Mouse (Mus musculus) lung, embryonic 14.5 days (tissue): ENCODE results near the gene Ulk4. TPM values are rescaled to one million over a fixed set of nuclear protein-coding genes. Genes with fewer than 3 reads are reported as not detected.

Source experiments
- ATAC-seq: fragments of 200-750 bp; cut with Nextera tagmentation; 2 replicates; pipeline ENCODE4 v1.8.0; 2017; ENCODE audit warnings: mild to moderate bottlenecking, moderate TSS enrichment, moderate library complexity; ENCODE audit not compliant: insufficient read depth
- DNase-seq: peaks from one replicate; pipeline ENCODE4 v3.0.0-alpha.2; 2015
- H3K27ac ChIP-seq: fragments of 300-500 bp; sonication (generic); 2 replicates; pipeline ENCODE4 v1.5.1; 2014; ENCODE audit warnings: low read depth, mild to moderate bottlenecking, moderate library complexity
- H3K27me3 ChIP-seq: fragments of 300-500 bp; sonication (generic); 2 replicates; pipeline ENCODE4 v1.6.1; 2014; ENCODE audit warnings: low read length, control low read depth; ENCODE audit not compliant: insufficient read depth
- H3K36me3 ChIP-seq: fragments of 300-500 bp; sonication (generic); 2 replicates; pipeline ENCODE4 v1.6.1; 2014; ENCODE audit warnings: control low read depth; ENCODE audit not compliant: insufficient read depth
- H3K4me1 ChIP-seq: fragments of 300-500 bp; sonication (generic); 2 replicates; pipeline ENCODE4 v1.6.1; 2014; ENCODE audit warnings: antibody characterized with exemption, control low read depth; ENCODE audit not compliant: insufficient read depth
- H3K4me2 ChIP-seq: fragments of 300-500 bp; sonication (generic); 2 replicates; pipeline ENCODE4 v1.6.1; 2014; ENCODE audit warnings: mild to moderate bottlenecking
- H3K4me3 ChIP-seq: fragments of 300-500 bp; sonication (generic); 2 replicates; pipeline ENCODE4 v1.5.1; 2014; ENCODE audit warnings: low read depth, low read length
- H3K9ac ChIP-seq: fragments of 300-500 bp; sonication (generic); 2 replicates; pipeline ENCODE4 v1.6.1; 2014
- H3K9me3 ChIP-seq: fragments of 300-500 bp; sonication (generic); 2 replicates; pipeline ENCODE4 v1.6.1; 2016; ENCODE audit warnings: low read depth, low read length, control low read depth
- CTCF ChIP-seq: IDR thresholded peaks from 2 replicates; pipeline ENCODE4 v1.5.1; 2016; ENCODE audit warnings: antibody characterized with exemption, low read depth
- WGBS: fragments of 180-500 bp; shearing (Covaris S2); extraction: QIAGEN DNeasy Blood & Tissue Kit; methylation state at CpG from one replicate; pipeline ENCODE4 v1.1.7; 2014; 5-methylcytosine and 5-hydroxymethylcytosine counted together
- polyA plus RNA-seq: library from polyadenylated mRNA; unstranded; fragments of >200 nt; fragmentation: Nextera tagmentation; extraction: Ambion mirVana; gene quantifications from 2 replicates; pipeline ENCODE4 v1.2.1, GENCODE M21; 2014

Ulk4 gene
- polyA plus RNA-seq, 1 experiment from 2014 or later = 125 TPM

DNA sequence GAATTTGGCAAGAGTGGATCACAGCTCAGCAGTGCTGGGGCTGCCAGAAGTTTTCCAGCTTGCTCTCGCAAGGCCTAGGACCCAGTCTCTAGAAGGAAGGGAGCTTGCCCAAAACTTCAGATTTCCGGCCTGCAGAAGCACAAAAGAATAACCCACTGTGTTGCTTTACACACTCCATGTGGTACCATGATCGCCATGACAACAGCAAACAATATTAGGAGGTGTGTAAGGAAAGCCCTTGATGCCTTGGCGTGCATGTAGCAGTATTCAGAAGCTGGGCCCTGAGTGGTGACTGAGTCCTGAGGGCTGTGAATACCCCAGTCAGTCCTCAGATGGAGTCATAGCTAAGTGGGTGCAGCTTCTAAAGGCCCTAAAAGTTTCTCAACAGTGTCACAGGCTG lies 192.8 kb downstream of the Ulk4 start:
- H3K36me3 ChIP-seq = no peaks in the 10 kb centered on the region
- DNase-seq (peak; percentile 39), ATAC-seq (no peak)
- no peaks in the 10 kb centered on the region for H3K27me3 ChIP-seq
- TF ChIP-seq CTCF = no peak
- no peak overlapping the region for H3K4me2 ChIP-seq
- H3K27ac ChIP-seq = no peak overlapping the region
- H3K9me3 ChIP-seq = no peaks in the 10 kb centered on the region
- peaks cover 20% of the 10 kb centered on the region for H3K4me1 ChIP-seq
- no peak overlapping the region for H3K4me3 ChIP-seq
- 60% methylated on average over 4 of the region's 4 CpGs for WGBS
- no peak overlapping the region for H3K9ac ChIP-seq

- no peak overlapping the region for H3K27ac ChIP-seq
- H3K4me1 ChIP-seq = peaks cover 22% of the 10 kb centered on the region
- no peaks in the 10 kb centered on the region for H3K9me3 ChIP-seq
- no peak for ATAC-seq
- TF ChIP-seq CTCF = no peak
- no peak overlapping the region for H3K9ac ChIP-seq
- H3K27me3 ChIP-seq = no peaks in the 10 kb centered on the region
- H3K4me2 ChIP-seq = no peak overlapping the region
- 73% methylated on average over 3 of the region's 3 CpGs for WGBS
- no peaks in the 10 kb centered on the region for H3K36me3 ChIP-seq
- no peak overlapping the region for H3K4me3 ChIP-seq
- DNase-seq = no peak
These were observed 196.2 kb downstream of the Ulk4 start for GRCm38 (mm10) chr9:121080834-121081233.

- Histone ChIP-seq H3K4me2 (no peak overlapping the region; the same call in 1 of the 2 replicates), H3K27me3 (no peaks in the 10 kb centered on the region), H3K27ac (no peak overlapping the region), H3K4me3 (no peak overlapping the region), H3K36me3 (no peaks in the 10 kb centered on the region), H3K9me3 (no peaks in the 10 kb centered on the region), H3K4me1 (peaks cover 22% of the 10 kb centered on the region), H3K9ac (no peak overlapping the region)
- ATAC-seq (no peak), DNase-seq (no peak)
- 41% methylated on average over 10 of the region's 10 CpGs for WGBS
- TF ChIP-seq CTCF = no peak
These were observed 196.6 kb downstream of the Ulk4 start for GRCm38 (mm10) chr9:121080413-121080812.

DNA sequence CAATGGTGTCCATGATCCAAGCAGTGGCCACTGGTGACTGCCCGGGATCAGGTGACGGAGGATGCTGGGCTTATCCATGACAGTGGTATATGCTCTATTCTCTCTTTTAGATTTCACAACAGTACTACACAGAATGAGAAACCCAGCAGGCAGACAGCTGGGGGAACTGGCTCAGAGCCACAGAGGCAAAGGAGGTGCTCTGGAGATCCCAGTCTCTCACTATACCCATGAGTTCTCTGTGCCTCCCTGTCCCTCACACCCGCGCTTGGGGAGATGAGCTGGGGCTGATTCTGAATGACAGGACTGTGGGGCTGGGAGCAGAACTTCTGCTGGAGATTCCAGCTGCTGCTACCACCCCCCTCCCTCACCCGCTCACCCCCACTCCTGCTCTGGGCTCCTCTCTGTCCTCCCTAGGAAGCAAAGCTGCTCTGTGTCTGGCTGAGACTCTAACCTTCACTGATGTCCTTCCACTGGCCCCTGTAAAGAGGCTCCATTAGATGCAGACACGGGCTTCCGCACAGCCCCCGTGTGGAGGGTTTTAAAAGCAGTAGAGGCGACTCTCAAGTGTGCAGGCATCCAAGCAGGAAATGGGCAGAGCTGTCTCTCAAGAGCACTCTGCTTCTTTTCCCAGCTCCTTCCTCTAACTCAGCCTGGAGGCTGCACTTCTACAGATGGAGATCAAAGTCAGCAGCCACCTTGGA lies 197.5 kb downstream of the Ulk4 start:
- TF ChIP-seq CTCF = peak; percentile 63
- Histone ChIP-seq H3K4me2 (peak overlapping the region; percentile 45), H3K27me3 (no peaks in the 10 kb centered on the region), H3K9ac (peak overlapping the region; percentile 18; the same call in 1 of the 2 replicates), H3K36me3 (no peaks in the 10 kb centered on the region), H3K4me3 (no peak overlapping the region), H3K9me3 (no peaks in the 10 kb centered on the region), H3K4me1 (peaks cover 19% of the 10 kb centered on the region), H3K27ac (peak overlapping the region; percentile 5; the same call in 1 of the 2 replicates)
- DNase-seq (peak; percentile 84), ATAC-seq (peak; percentile 89)
- WGBS = 21% methylated on average over 9 of the region's 9 CpGs

DNA sequence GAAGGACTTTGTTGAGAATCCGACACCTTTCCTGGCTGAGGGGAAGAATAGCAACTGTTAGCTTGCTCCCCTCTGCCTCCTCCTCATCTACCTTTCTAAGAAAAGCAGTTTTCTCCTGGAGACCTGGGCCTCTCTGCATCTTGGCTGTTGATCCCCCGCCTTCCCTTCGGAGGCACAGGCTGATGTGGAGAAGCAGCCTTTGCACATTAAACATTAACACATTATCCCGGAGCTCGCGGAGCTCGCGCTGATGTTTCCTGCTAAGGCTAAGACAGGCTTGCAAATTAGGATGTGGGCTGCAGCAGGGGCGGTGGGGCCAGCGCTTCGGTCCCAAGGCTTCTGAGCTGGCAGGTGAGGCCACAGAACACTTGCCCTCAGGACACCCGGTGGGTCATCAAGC lies 200.7 kb downstream of the Ulk4 start:
- Histone ChIP-seq H3K9me3 (no peaks in the 10 kb centered on the region), H3K4me1 (peaks cover 16% of the 10 kb centered on the region), H3K36me3 (no peaks in the 10 kb centered on the region), H3K27me3 (no peaks in the 10 kb centered on the region), H3K4me3 (no peak overlapping the region), H3K4me2 (no peak overlapping the region), H3K27ac (no peak overlapping the region), H3K9ac (no peak overlapping the region)
- ATAC-seq (no peak), DNase-seq (peak; percentile 41)
- TF ChIP-seq CTCF = no peak
- 31% methylated on average over 12 of the region's 12 CpGs for WGBS

- no peak for TF ChIP-seq CTCF
- 88% methylated on average over 4 of the region's 4 CpGs for WGBS
- no peak overlapping the region for H3K27ac ChIP-seq
These were observed 201.8 kb downstream of the Ulk4 start for GRCm38 (mm10) chr9:121075246-121075645.

DNA sequence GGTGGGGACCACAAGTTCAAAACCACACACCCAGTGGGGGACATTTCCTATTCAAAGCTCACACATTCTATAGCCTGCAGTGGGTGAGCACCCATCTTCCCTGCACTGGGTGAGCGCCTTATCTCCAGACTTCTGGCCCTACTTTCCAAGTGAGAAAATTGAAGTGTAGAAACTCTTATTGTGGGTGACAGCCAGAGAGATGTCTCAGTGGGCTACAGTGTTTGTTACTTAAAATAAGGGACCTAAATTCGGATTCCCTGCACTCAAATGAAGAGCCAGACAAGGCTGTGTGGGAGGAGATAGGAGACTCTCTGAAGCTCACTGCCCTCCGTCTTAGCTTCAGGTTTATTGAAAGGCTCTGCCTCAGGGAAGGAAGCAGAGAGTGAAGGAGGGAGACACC lies 202.3 kb downstream of the Ulk4 start:
- H3K27me3 ChIP-seq = no peaks in the 10 kb centered on the region
- ATAC-seq = no peak
- no peak overlapping the region for H3K4me2 ChIP-seq
- H3K36me3 ChIP-seq = no peaks in the 10 kb centered on the region
- DNase-seq = no peak
- H3K9me3 ChIP-seq = no peaks in the 10 kb centered on the region
- H3K9ac ChIP-seq = no peak overlapping the region
- TF ChIP-seq CTCF = no peak
- H3K27ac ChIP-seq = no peak overlapping the region
- H3K4me3 ChIP-seq = no peak overlapping the region
- H3K4me1 ChIP-seq = peaks cover 7% of the 10 kb centered on the region
- 82% methylated on average over 3 of the region's 3 CpGs for WGBS

More at GRCm38 (mm10) chr9:121075246-121075645, 201.8 kb downstream of the Ulk4 start:
- Histone ChIP-seq H3K9me3 (no peaks in the 10 kb centered on the region), H3K4me3 (no peak overlapping the region), H3K9ac (no peak overlapping the region), H3K4me2 (no peak overlapping the region), H3K4me1 (peaks cover 12% of the 10 kb centered on the region), H3K36me3 (no peaks in the 10 kb centered on the region), H3K27me3 (no peaks in the 10 kb centered on the region)
- ATAC-seq = no peak
- DNase-seq = no peak
